Mouse (Mus musculus) hindbrain, embryonic 16.5 days (tissue): ENCODE measurements around the gene Slc17a9. TPM values are rescaled to one million over a fixed set of nuclear protein-coding genes. Genes with fewer than 3 reads are reported as not detected.

ENCODE experiments used
- ATAC-seq: fragments of 200-750 bp; cut with Nextera tagmentation; 2 replicates; pipeline ENCODE4 v1.8.0; 2017; ENCODE audit warnings: moderate TSS enrichment, moderate library complexity
- H3K27ac ChIP-seq: fragments of 300-500 bp; sonication (generic); 2 replicates; pipeline ENCODE4 v1.5.1; 2014; ENCODE audit warnings: low read depth, mild to moderate bottlenecking, control low read depth, low read length, moderate library complexity
- H3K27me3 ChIP-seq: fragments of 300-500 bp; sonication (generic); replicated peaks from 2 replicates; pipeline ENCODE4 v1.6.1; 2014; ENCODE audit warnings: low read length; ENCODE audit not compliant: control insufficient read depth, insufficient read depth
- H3K36me3 ChIP-seq: fragments of 300-500 bp; sonication (generic); 2 replicates; pipeline ENCODE4 v1.6.1; 2014; ENCODE audit warnings: mild to moderate bottlenecking, low read length, moderate library complexity, mixed read lengths; ENCODE audit not compliant: control insufficient read depth, insufficient read depth
- H3K4me1 ChIP-seq: fragments of 300-500 bp; sonication (generic); 2 replicates; pipeline ENCODE4 v1.6.1; 2014; ENCODE audit warnings: low read depth, low read length; ENCODE audit not compliant: control insufficient read depth, insufficient read depth
- H3K4me2 ChIP-seq: fragments of 300-500 bp; sonication (generic); 2 replicates; pipeline ENCODE4 v1.6.1; 2014; ENCODE audit warnings: mild to moderate bottlenecking, low read length, control low read depth, moderate library complexity
- H3K4me3 ChIP-seq: fragments of 300-500 bp; sonication (generic); 2 replicates; pipeline ENCODE4 v1.5.1; 2014; ENCODE audit warnings: mild to moderate bottlenecking, low read length, control low read depth, moderate library complexity
- H3K9ac ChIP-seq: fragments of 300-500 bp; sonication (generic); 2 replicates; pipeline ENCODE4 v1.6.1; 2014; ENCODE audit warnings: low read depth, mild to moderate bottlenecking, control low read depth, low read length, moderate library complexity
- H3K9me3 ChIP-seq: fragments of 300-500 bp; sonication (generic); 2 replicates; pipeline ENCODE4 v1.6.1; 2014; ENCODE audit warnings: mild to moderate bottlenecking, low read length, moderate library complexity; ENCODE audit not compliant: control insufficient read depth
- WGBS: fragments of 180-500 bp; shearing (Covaris S2); extraction: QIAGEN DNeasy Blood & Tissue Kit; methylation state at CpG from one replicate; pipeline ENCODE4 v1.1.7; 2014; 5-methylcytosine and 5-hydroxymethylcytosine counted together
- polyA plus RNA-seq: library from polyadenylated mRNA; unstranded; fragments of >200 nt; fragmentation: Nextera tagmentation; extraction: Ambion mirVana; gene quantifications from 2 replicates; pipeline ENCODE4 v1.2.1, GENCODE M21; 2015

The Slc17a9 gene
- 0.19 and 0.42 TPM in 2 replicates for polyA plus RNA-seq

GRCm38 (mm10) chr2:180724585-180725413, at the start of gene Slc17a9:
Gene Slc17a9, plus strand, starts transcription at chr2:180725263.
- 0 out of 2 replicates have a peak, but pooled peaks cover 4% of the 10 kb centered on the region for H3K4me1 ChIP-seq
- H3K9ac ChIP-seq = no peak within 1 kb of the TSS
- H3K27me3 ChIP-seq = no peaks in the 10 kb centered on the region; the same call in 1 of the 2 replicates
- no peak within 1 kb of the TSS for H3K4me3 ChIP-seq
- peaks cover 21% of the 10 kb centered on the region for H3K36me3 ChIP-seq
- no peak within 1 kb of the TSS for H3K27ac ChIP-seq
- ATAC-seq = no peak
- 7% methylated on average over 18 of the region's 18 CpGs for WGBS
- H3K9me3 ChIP-seq = no peaks in the 10 kb centered on the region
- 0 out of 2 replicates have a peak within 1 kb of the TSS, but pooled peaks have one; percentile 11 for H3K4me2 ChIP-seq

GRCm38 (mm10) chr2:180676706-180677105, 48.4 kb upstream of the Slc17a9 start:
- WGBS = 91% methylated on average over 2 of the region's 2 CpGs
- H3K4me2 ChIP-seq = no peak overlapping the region
- H3K27ac ChIP-seq = no peak overlapping the region
- H3K27me3 ChIP-seq = no peaks in the 10 kb centered on the region
- H3K9ac ChIP-seq = no peak overlapping the region
- no peak overlapping the region for H3K4me3 ChIP-seq
- peaks cover 19% of the 10 kb centered on the region for H3K36me3 ChIP-seq
- H3K4me1 ChIP-seq = no peaks in the 10 kb centered on the region
- no peak for ATAC-seq
- H3K9me3 ChIP-seq = no peaks in the 10 kb centered on the region

- peak; percentile 71 for ATAC-seq
- H3K9me3 ChIP-seq = no peaks in the 10 kb centered on the region
- H3K4me3 ChIP-seq = no peak overlapping the region
- no peak overlapping the region for H3K27ac ChIP-seq
- H3K27me3 ChIP-seq = no peaks in the 10 kb centered on the region
- no peaks in the 10 kb centered on the region for H3K4me1 ChIP-seq
- H3K9ac ChIP-seq = no peak overlapping the region
- no peak overlapping the region for H3K4me2 ChIP-seq
- WGBS = 19% methylated on average over 4 of the region's 4 CpGs
- peaks cover 26% of the 10 kb centered on the region for H3K36me3 ChIP-seq
Observed at GRCm38 (mm10) chr2:180678609-180679140, 46.4 kb upstream of the Slc17a9 start.

GRCm38 (mm10) chr2:180681225-180681624, 43.8 kb upstream of the Slc17a9 start:
- Histone ChIP-seq H3K27ac (no peak overlapping the region), H3K27me3 (no peaks in the 10 kb centered on the region), H3K9me3 (no peaks in the 10 kb centered on the region), H3K9ac (no peak overlapping the region), H3K4me2 (no peak overlapping the region), H3K36me3 (peaks cover 33% of the 10 kb centered on the region), H3K4me1 (no peaks in the 10 kb centered on the region), H3K4me3 (no peak overlapping the region)
- WGBS = 55% methylated on average over 2 of the region's 2 CpGs
- no peak for ATAC-seq

GRCm38 (mm10) chr2:180683524-180683923, 41.5 kb upstream of the Slc17a9 start:
- H3K36me3 ChIP-seq = peaks cover 53% of the 10 kb centered on the region
- WGBS = 96% methylated on average over 2 of the region's 2 CpGs
- H3K27ac ChIP-seq = no peak overlapping the region
- no peak overlapping the region for H3K4me3 ChIP-seq
- no peak overlapping the region for H3K4me2 ChIP-seq
- H3K4me1 ChIP-seq = no peaks in the 10 kb centered on the region
- no peak for ATAC-seq
- H3K27me3 ChIP-seq = no peaks in the 10 kb centered on the region
- no peak overlapping the region for H3K9ac ChIP-seq
- no peaks in the 10 kb centered on the region for H3K9me3 ChIP-seq

- WGBS = 96% methylated on average over 4 of the region's 4 CpGs
- H3K4me3 ChIP-seq = no peak overlapping the region
Observed at GRCm38 (mm10) chr2:180684031-180684430, 41.0 kb upstream of the Slc17a9 start.

GRCm38 (mm10) chr2:180689841-180690240, 35.2 kb upstream of the Slc17a9 start:
- no peak overlapping the region for H3K27ac ChIP-seq
- no peaks in the 10 kb centered on the region for H3K27me3 ChIP-seq
- peaks cover 40% of the 10 kb centered on the region for H3K36me3 ChIP-seq
- H3K4me1 ChIP-seq = peaks cover 7% of the 10 kb centered on the region; the same call in 1 of the 2 replicates
- no peak overlapping the region for H3K4me3 ChIP-seq
- H3K4me2 ChIP-seq = no peak overlapping the region
- H3K9me3 ChIP-seq = no peaks in the 10 kb centered on the region
- WGBS = 87% methylated on average over 5 of the region's 5 CpGs
- 0 out of 2 replicates have a peak, but pooled peaks have one; percentile 11 for ATAC-seq
- no peak overlapping the region for H3K9ac ChIP-seq

More at GRCm38 (mm10) chr2:180684031-180684430, 41.0 kb upstream of the Slc17a9 start:
- peaks cover 57% of the 10 kb centered on the region for H3K36me3 ChIP-seq
- H3K27me3 ChIP-seq = no peaks in the 10 kb centered on the region
- H3K9me3 ChIP-seq = no peaks in the 10 kb centered on the region
- no peak overlapping the region for H3K27ac ChIP-seq
- no peak overlapping the region for H3K4me2 ChIP-seq
- no peak overlapping the region for H3K9ac ChIP-seq
- no peaks in the 10 kb centered on the region for H3K4me1 ChIP-seq
- no peak for ATAC-seq

GRCm38 (mm10) chr2:180692630-180693029, 32.4 kb upstream of the Slc17a9 start:
- Histone ChIP-seq H3K9ac (no peak overlapping the region), H3K4me3 (no peak overlapping the region), H3K9me3 (no peaks in the 10 kb centered on the region), H3K4me2 (no peak overlapping the region), H3K36me3 (peaks cover 22% of the 10 kb centered on the region), H3K4me1 (peaks cover 7% of the 10 kb centered on the region; the same call in 1 of the 2 replicates), H3K27me3 (no peaks in the 10 kb centered on the region), H3K27ac (peak overlapping the region; percentile 26; the same call in 1 of the 2 replicates)
- WGBS = 4% methylated on average over 1 of the region's 1 CpGs
- ATAC-seq = peak; percentile 86; the same call in 1 of the 2 replicates

GRCm38 (mm10) chr2:180695176-180695575, 29.9 kb upstream of the Slc17a9 start:
- no peak for ATAC-seq
- peaks cover 3% of the 10 kb centered on the region; the same call in 1 of the 2 replicates for H3K36me3 ChIP-seq
- H3K4me1 ChIP-seq = peaks cover 17% of the 10 kb centered on the region
- no peaks in the 10 kb centered on the region for H3K9me3 ChIP-seq
- WGBS = 50% methylated on average over 2 of the region's 2 CpGs
- no peak overlapping the region for H3K4me3 ChIP-seq
- H3K9ac ChIP-seq = no peak overlapping the region
- H3K4me2 ChIP-seq = no peak overlapping the region
- H3K27me3 ChIP-seq = no peaks in the 10 kb centered on the region
- H3K27ac ChIP-seq = no peak overlapping the region
